Mouse (Mus musculus) adipocyte (in vitro differentiated cells): ENCODE results near the gene Fignl1.

Source experiments
- DNase-seq: peaks from one replicate; pipeline ENCODE4 v3.0.0-alpha.2; 2016; ENCODE audit warnings: low spot score

Fignl1 gene

DNA sequence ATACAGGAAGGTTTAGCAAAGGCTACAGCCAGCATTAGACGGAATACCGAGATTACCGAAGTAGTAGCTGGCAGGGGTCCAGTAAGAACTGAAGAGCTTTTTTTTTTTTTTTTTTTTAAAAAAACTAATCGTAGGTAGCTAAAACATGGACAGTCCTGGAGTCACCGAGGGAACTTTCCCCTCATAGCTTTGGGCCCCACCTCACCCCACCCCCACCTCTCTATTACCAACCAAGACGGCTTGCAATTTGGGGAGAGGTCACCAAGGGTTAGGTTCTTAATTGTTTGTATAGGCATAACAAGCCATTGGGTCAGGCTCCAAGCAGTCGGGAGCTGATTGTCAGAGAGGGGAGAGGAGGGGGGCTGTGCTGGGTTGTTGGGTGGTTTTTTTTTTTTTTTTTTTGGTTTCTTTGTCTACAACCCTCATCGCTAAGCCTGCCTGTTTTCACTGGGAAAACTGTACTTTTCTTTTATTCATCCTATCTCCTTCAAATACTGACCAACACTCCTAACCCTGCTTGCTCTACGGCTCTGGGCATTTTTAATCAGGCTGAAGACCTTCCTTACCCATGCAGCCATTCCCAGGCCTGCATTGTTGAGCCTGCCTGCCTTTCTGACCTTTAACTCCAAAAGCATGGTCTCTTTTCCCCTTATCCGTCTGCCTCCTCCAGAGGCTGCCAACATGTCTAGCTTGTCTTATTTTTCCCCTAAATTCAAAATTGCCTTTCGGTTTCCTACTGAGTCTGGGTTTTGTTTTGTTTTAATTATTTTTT lies 828 bp upstream of the Fignl1 start:
- peak; percentile 42 for DNase-seq

GRCm38 (mm10) chr11:11808035-11808819 lies 535 bp downstream of the Fignl1 start:
- no peak for DNase-seq

GRCm38 (mm10) chr11:11805951-11806350 lies 2.8 kb downstream of the Fignl1 start:
- no peak for DNase-seq

GRCm38 (mm10) chr11:11804421-11804820 lies 4.3 kb downstream of the Fignl1 start:
- no peak for DNase-seq

GRCm38 (mm10) chr11:11801067-11801466 lies 7.7 kb downstream of the Fignl1 start:
- DNase-seq = no peak

- no peak for DNase-seq
Observed at GRCm38 (mm10) chr11:11800304-11800703, 8.5 kb downstream of the Fignl1 start.

- DNase-seq = no peak
Observed at GRCm38 (mm10) chr11:11798690-11799089, 10.1 kb downstream of the Fignl1 start.

DNA sequence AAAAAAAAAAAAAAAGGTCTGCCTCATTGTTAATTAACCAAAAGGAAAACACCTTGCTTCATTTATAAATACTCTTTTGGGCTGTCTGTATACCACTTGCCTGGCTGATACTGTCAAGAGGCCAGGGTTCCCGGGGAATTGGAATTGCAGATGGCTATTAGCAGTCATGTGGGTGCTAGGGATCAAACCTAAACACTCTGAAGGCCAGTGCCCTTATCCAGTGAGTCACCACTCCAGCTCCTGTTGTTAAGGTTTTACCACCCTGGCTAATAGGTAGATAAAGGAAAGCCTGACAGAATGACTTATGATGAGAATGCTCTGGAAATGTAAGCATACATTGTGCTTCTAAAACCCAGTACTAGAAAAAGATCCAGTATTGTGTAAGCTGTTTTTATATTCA lies 14.1 kb downstream of the Fignl1 start:
- no peak for DNase-seq

DNA sequence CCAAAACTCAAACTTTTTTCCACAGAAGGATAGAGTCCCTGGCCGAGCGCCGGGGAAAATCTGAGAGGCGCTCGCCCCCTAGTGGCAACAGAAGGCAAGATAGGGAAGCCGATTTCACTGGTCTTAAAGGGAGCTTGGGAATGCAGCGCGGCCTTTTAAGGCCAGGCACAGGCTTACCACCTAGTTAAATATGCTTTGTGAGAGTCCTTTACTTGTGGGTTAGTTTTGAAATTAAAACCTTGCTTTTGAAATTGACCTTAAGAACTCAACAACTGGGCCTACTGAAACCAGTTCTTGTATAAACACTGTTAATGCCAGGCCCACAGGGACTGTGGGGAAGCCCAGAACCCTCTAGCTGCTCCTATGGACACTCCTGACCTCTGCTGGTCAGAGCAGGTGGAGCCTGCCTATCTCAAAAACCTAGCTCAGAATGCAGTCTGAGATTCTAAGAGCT lies 20.2 kb downstream of the Fignl1 start:
- DNase-seq = peak; percentile 91

DNA sequence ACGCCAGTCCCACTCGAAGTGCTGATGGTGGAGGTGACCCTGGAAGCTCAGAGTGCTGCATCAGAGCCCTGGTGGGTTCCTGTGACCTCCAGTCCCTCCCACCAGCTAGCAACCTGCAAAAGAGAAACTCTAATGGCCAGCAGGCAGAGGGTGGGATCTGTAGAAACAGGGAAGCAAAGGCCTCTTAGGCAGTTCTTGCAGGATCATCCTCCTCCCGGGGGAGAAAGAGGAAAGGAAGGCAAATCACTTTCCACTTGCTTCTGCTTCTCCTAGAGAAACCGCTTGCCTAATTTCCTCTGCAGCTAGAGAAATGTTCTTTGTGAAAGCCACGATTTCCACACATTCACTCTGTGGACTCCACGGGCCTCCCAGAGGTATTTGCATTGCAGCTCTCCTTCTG lies 23.3 kb downstream of the Fignl1 start:
- peak; percentile 50 for DNase-seq

DNA sequence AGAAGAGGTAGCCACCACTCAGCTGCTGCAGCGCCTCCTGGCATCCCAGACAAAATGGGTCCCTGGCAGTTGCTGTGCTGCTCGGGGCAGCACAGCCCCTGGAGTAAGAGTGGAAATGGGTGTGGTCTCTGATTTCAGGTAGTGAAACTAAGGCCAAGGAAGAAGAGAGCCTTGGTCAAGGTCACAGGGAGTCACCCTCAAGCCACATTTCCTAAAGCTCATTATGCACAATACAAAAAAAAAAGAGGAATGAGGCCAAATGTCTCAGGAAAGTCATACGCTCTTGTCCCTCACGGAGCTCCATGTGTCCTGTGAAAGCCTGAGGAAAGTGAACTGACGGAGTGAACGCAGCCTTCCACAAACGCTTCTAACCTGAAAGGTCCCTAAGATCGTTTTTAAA lies 27.0 kb downstream of the Fignl1 start:
- DNase-seq = no peak

- no peak for DNase-seq
Observed at GRCm38 (mm10) chr11:11778345-11778744, 30.4 kb downstream of the Fignl1 start.

- no peak for DNase-seq
Observed at GRCm38 (mm10) chr11:11777796-11778195, 31.0 kb downstream of the Fignl1 start.

DNA sequence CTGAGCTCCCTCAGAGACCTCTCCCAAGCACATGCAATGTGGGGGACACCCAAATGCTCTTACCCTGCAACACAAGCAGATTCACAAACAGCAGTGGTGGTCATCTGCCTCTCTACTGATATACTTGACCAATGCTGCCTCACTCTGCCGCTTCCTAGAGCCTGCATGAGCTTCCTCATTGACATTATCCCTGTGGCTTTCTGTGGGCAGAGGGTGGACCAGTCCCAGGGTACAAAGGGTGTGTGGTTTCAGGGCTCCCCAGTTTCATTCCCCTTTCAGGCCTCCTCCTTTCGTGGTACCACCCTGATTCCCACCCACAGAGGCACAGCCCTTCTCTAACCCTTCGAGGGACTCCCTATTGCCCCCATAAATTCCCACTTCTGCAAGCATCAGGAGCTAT lies 31.5 kb downstream of the Fignl1 start:
- DNase-seq = no peak

DNA sequence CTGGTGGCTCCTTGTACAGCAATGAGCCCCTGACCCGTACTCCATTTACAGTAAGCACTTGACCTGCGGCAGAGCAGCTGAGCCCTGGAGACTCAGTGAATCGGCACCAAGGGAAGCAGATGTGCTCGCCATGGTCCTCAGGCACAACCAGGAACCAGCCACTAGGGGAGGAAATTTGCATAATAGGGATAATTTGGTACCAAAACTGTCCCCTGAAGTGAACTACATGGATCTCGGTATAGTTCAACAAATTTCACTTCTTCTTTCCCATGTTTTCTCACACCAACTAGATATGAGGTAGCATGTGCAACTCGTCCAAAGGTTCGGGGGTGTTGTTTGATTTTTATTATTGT lies 32.0 kb downstream of the Fignl1 start:
- no peak for DNase-seq

- peak; percentile 11 for DNase-seq
Observed at GRCm38 (mm10) chr11:11776071-11776821, 32.5 kb downstream of the Fignl1 start.

GRCm38 (mm10) chr11:11774893-11775292 lies 33.9 kb downstream of the Fignl1 start:
- no peak for DNase-seq

DNA sequence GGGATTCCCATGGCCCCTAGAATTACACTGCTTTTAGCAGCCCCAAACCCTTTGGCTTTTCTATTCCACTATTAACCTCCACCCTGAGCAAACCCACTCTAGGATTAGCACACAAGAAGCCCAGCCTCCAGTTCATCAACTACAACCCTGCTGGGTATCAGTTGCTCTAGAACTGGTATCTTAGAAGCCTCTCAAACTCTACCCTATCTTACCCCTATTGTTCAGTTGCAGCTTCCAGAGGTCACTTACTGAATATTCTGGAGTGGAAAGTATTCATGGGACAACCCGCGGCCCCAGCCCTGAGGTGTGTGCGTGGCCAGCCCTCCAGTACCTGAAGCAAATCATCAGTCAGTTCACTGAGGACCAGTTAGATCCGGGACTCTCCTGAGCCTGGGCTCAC lies 34.4 kb downstream of the Fignl1 start:
- DNase-seq = no peak

DNA sequence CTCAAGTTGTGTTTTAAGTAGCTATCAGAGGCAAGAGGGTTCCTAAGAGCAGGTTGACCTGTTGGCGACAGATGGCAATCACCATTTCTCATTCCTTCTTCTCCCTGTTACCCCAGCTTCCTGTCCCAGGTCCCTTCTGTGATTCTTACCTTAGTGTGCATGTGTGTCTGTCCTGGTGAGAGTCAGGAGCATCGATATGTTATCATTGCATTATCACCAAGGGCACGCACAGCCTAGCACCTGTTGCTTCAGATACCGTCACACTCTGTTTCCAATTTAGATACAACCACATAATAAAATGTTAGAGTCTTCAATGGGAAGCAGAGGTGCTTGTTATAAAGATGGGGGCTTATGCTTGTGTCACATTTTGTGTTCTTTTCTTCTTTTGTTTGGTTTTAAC lies 36.6 kb downstream of the Fignl1 start:
- no peak for DNase-seq

GRCm38 (mm10) chr11:11770691-11771090 lies 38.1 kb downstream of the Fignl1 start:
- no peak for DNase-seq

DNA sequence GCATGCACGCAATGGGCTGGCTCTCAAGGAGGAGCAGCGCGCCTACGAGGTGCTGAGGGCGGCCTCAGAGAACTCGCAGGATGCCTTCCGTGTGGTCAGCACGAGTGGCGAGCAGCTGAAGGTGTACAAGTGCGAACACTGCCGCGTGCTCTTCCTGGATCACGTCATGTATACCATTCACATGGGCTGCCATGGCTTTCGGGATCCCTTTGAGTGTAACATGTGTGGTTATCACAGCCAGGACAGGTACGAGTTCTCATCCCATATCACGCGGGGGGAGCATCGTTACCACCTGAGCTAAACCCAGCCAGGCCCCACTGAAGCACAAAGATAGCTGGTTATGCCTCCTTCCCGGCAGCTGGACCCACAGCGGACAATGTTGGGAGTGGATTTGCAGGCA lies 39.5 kb downstream of the Fignl1 start:
- DNase-seq = no peak

GRCm38 (mm10) chr11:11768057-11768456 lies 40.7 kb downstream of the Fignl1 start:
- DNase-seq = no peak

DNA sequence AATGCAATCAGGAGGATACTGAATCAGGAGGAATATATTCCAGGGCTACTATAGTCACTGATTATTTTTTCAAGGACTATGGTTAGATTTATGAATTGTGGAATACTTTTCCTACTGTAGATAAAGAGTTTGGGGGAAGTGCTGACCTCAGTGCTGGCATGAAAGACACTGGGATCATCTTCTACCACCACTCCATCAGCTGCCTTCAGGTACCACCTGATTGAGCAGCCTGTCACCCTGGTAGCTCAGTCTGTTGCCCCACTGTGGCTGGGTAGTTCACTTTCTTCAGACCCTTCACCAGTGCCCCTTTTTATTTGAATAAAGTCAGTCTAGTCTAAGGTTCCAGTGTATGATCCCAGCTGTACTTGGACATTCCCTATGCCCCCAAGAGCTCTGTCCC lies 42.0 kb downstream of the Fignl1 start:
- DNase-seq = no peak
